Mouse (Mus musculus) layer of hippocampus, adult 18-20 months (tissue): ENCODE data around the gene Epc2. TPM values are rescaled to one million over a fixed set of nuclear protein-coding genes. Genes with fewer than 3 reads are reported as not detected.
"Not testable (repeated sequence)": the region's sequence is repeated elsewhere in the genome, so short reads cannot be mapped to it uniquely, and the experiment has no call there.

ENCODE experiments used
- DNase-seq, 2 experiments: peaks; one replicate each; pipeline ENCODE4 v3.0.0; 2022; ENCODE audit warnings: low spot score in 2 of 2
- total RNA-seq, 2 experiments: library from RNA; stranded (reverse); gene quantifications; 2 replicates each; pipeline ENCODE4 v1.2.3; 2021

The Epc2 gene
- total RNA-seq, 2 experiments from 2014 or later: 54.6 to 60.0 TPM

- no peak for DNase-seq
Measured at GRCm38 (mm10) chr2:49471641-49472355, 20.5 kb downstream of the Epc2 start.

GRCm38 (mm10) chr2:49472443-49472842 lies 21.2 kb downstream of the Epc2 start:
- DNase-seq: no peak

GRCm38 (mm10) chr2:49482146-49482545 lies 30.9 kb downstream of the Epc2 start:
- DNase-seq: no peak

GRCm38 (mm10) chr2:49483382-49483781 lies 32.1 kb downstream of the Epc2 start:
- no peak for DNase-seq

GRCm38 (mm10) chr2:49501435-49501834 lies 50.1 kb downstream of the Epc2 start:
- no peak for DNase-seq

GRCm38 (mm10) chr2:49503596-49503995 lies 52.3 kb downstream of the Epc2 start:
- DNase-seq: no peak

GRCm38 (mm10) chr2:49505151-49505550 lies 53.9 kb downstream of the Epc2 start:
- not testable (repeated sequence) for DNase-seq

- DNase-seq: no peak
Measured at GRCm38 (mm10) chr2:49510832-49511231, 59.5 kb downstream of the Epc2 start.

GRCm38 (mm10) chr2:49516011-49516410 lies 64.7 kb downstream of the Epc2 start:
- no peak for DNase-seq

GRCm38 (mm10) chr2:49520409-49520808 lies 69.1 kb downstream of the Epc2 start:
- no peak for DNase-seq

- DNase-seq: no peak
Measured at GRCm38 (mm10) chr2:49520989-49521388, 69.7 kb downstream of the Epc2 start.

GRCm38 (mm10) chr2:49521564-49521963 lies 70.3 kb downstream of the Epc2 start:
- no peak for DNase-seq

GRCm38 (mm10) chr2:49522578-49522977 lies 71.3 kb downstream of the Epc2 start:
- DNase-seq: no peak

GRCm38 (mm10) chr2:49537147-49537546 lies 85.9 kb downstream of the Epc2 start:
- DNase-seq: no peak

GRCm38 (mm10) chr2:49538056-49538455 lies 86.8 kb downstream of the Epc2 start:
- DNase-seq: no peak

- DNase-seq: no peak
Measured at GRCm38 (mm10) chr2:49539745-49540144, 88.5 kb downstream of the Epc2 start.

GRCm38 (mm10) chr2:49547813-49548212 lies 96.5 kb downstream of the Epc2 start:
- no peak for DNase-seq

- no peak for DNase-seq
Measured at GRCm38 (mm10) chr2:49548492-49548891, 97.2 kb downstream of the Epc2 start.

- no peak for DNase-seq
Measured at GRCm38 (mm10) chr2:49553096-49553495, 101.8 kb downstream of the Epc2 start.

GRCm38 (mm10) chr2:49557339-49557738 lies 106.1 kb downstream of the Epc2 start:
- no peak for DNase-seq

GRCm38 (mm10) chr2:49558361-49558760 lies 107.1 kb downstream of the Epc2 start:
- no peak for DNase-seq

GRCm38 (mm10) chr2:49562688-49563350 lies 111.5 kb downstream of the Epc2 start:
- peak in 1 of 2 experiments; percentile 38 for DNase-seq
